Mouse (Mus musculus): ENCODE measurements around the gene Sp140.
"Not testable (repeated sequence)": the region's sequence is repeated elsewhere in the genome, so short reads cannot be mapped to it uniquely, and the experiment has no call there.

Sp140 gene

GRCm38 (mm10) chr1:85600078-85600477 lies at the start of gene Sp140:
Sp140 (plus strand) TSS chr1:85600378.
- not testable (repeated sequence) for DNase-seq (ENCODE audit: low read depth)

- DNase-seq (ENCODE audit: low read depth) = not testable (repeated sequence)
Measured at GRCm38 (mm10) chr1:85555261-85555660, 44.9 kb upstream of the Sp140 start.

- not testable (repeated sequence) for DNase-seq (ENCODE audit: low read depth)
Measured at GRCm38 (mm10) chr1:85573554-85573953, 26.6 kb upstream of the Sp140 start.

- not testable (repeated sequence) for DNase-seq (ENCODE audit: low read depth)
Measured at GRCm38 (mm10) chr1:85575376-85575775, 24.8 kb upstream of the Sp140 start, which contains the start of gene G530012D18Rik. G530012D18Rik (plus strand) TSS chr1:85575676.

- DNase-seq (ENCODE audit: low read depth) = not testable (repeated sequence)
Measured at GRCm38 (mm10) chr1:85578372-85579010, 21.7 kb upstream of the Sp140 start.

GRCm38 (mm10) chr1:85579199-85580147 lies 20.7 kb upstream of the Sp140 start:
- not testable (repeated sequence) for DNase-seq (ENCODE audit: low read depth)

- DNase-seq (ENCODE audit: low read depth) = not testable (repeated sequence)
Measured at GRCm38 (mm10) chr1:85580148-85580534, 20.0 kb upstream of the Sp140 start.

GRCm38 (mm10) chr1:85580578-85580977 lies 19.6 kb upstream of the Sp140 start:
- DNase-seq (ENCODE audit: low read depth) = not testable (repeated sequence)

GRCm38 (mm10) chr1:85581518-85581917 lies 18.7 kb upstream of the Sp140 start:
- peak; percentile 11 for DNase-seq (ENCODE audit: low read depth)

GRCm38 (mm10) chr1:85588697-85589096 lies 11.5 kb upstream of the Sp140 start:
- not testable (repeated sequence) for DNase-seq (ENCODE audit: low read depth)

- DNase-seq (ENCODE audit: low read depth) = not testable (repeated sequence)
Measured at GRCm38 (mm10) chr1:85592526-85592925, 7.7 kb upstream of the Sp140 start.

GRCm38 (mm10) chr1:85598271-85599012 lies 1.7 kb upstream of the Sp140 start, which contains the start of gene Sp110:
Sp110 (minus strand) TSS chr1:85598817.
- peak; percentile 6 for DNase-seq (ENCODE audit: low read depth)

- peak; percentile 6 for DNase-seq (ENCODE audit: low read depth)
Measured at GRCm38 (mm10) chr1:85600794-85601193, 616 bp downstream of the Sp140 start.

GRCm38 (mm10) chr1:85604341-85604740 lies 4.2 kb downstream of the Sp140 start:
- not testable (repeated sequence) for DNase-seq (ENCODE audit: low read depth)

GRCm38 (mm10) chr1:85608361-85608760 lies 8.2 kb downstream of the Sp140 start:
- not testable (repeated sequence) for DNase-seq (ENCODE audit: low read depth)

- DNase-seq (ENCODE audit: low read depth) = not testable (repeated sequence)
Measured at GRCm38 (mm10) chr1:85610581-85610980, 10.4 kb downstream of the Sp140 start.

- DNase-seq (ENCODE audit: low read depth) = not testable (repeated sequence)
Measured at GRCm38 (mm10) chr1:85615096-85615495, 14.9 kb downstream of the Sp140 start.

GRCm38 (mm10) chr1:85615819-85616218 lies 15.6 kb downstream of the Sp140 start:
- peak; percentile 0 for DNase-seq (ENCODE audit: low read depth)

- not testable (repeated sequence) for DNase-seq (ENCODE audit: low read depth)
Measured at GRCm38 (mm10) chr1:85617161-85617560, 17.0 kb downstream of the Sp140 start.

- not testable (repeated sequence) for DNase-seq (ENCODE audit: low read depth)
Measured at GRCm38 (mm10) chr1:85618689-85619088, 18.5 kb downstream of the Sp140 start.

- DNase-seq (ENCODE audit: low read depth) = not testable (repeated sequence)
Measured at GRCm38 (mm10) chr1:85636936-85637335, 36.8 kb downstream of the Sp140 start.

- not testable (repeated sequence) for DNase-seq (ENCODE audit: low read depth)
Measured at GRCm38 (mm10) chr1:85638144-85638543, 38.0 kb downstream of the Sp140 start.

Data from NIH3T3 (cell line).